Mouse (Mus musculus) left cerebral cortex, postnatal 14 days (tissue): ENCODE results near the gene Irf5. TPM values are rescaled to one million over a fixed set of nuclear protein-coding genes. Genes with fewer than 3 reads are reported as not detected.

Source experiments
- DNase-seq, 2 experiments: peaks; one replicate each; pipeline ENCODE4 v3.0.0; 2021 to 2022; ENCODE audit warnings: low spot score in 2 of 2, mixed read lengths in 1 of 2
- intact Hi-C: fragments of 180-260 bp; cut with DNase I; formaldehyde crosslinking; loops from one replicate; pipeline ENCODE4 v1.15.1; 2025
- total RNA-seq, 2 experiments: library from RNA; stranded (reverse); gene quantifications; 2 replicates each; pipeline ENCODE4 v1.2.3; 2021

Gene Irf5
- total RNA-seq, 2 experiments from 2014 or later = 3.6 to 4.9 TPM

DNA sequence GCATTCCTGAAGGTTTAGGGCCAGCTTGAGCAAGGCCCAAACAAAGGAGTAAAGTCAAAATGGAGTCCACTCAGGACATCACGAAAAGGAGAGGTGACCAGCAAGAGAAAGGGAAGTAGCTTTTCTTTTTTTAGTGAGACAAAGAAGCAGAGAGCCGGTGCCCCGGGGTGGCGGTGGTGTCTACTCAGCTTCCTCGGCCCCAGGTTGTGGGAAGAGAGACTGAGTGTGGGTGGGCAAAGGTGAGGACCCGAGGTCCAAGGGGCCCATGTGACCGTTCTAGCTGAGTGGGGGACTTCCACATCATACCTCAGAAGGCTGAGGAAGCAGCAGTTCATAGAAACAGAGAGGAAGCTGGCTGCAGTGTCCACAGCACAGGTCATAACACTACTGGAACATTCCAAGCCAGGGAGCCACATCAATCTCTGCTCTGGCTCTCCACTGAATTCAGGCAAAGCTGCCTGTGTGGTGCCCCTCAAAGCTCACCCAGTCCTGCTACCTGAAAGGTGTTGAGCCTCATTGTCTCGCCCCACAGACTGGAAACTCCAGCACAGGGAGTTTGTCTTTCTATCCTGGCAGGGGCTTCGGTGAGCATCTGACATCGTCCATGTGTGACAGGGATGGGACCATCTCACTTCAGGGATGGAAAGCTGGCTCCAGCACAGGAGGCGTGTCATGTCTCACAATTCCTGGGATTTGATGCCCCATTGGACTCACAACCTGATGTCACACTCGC lies 3.0 kb upstream of the Irf5 start:
- no peak for DNase-seq
- intact Hi-C loops = no loop called here

DNA sequence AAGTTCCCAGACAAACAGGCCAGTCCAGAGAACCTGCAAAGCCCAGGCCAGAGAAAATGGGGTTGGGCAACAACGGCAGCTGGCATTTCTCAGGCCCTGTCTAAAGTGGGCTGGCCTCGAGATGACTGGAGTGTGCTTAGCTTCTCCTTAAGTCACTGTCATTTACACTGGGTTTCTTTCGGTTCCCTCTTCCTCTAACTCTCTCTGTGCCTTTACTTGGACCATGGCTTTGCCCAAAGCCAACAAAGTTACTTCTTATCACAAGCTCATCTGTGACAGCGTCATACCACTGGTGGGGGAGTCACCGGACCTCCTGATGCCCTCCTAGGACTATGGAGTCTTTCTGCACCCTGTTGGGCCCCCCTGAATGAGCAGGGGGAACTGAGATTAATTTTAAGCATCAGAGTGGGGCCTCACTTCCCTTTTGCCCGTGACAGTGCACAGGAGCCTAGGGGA lies 2.4 kb upstream of the Irf5 start:
- DNase-seq = peak in 1 of 2 experiments; percentile 25
- intact Hi-C loops = no loop called here

DNA sequence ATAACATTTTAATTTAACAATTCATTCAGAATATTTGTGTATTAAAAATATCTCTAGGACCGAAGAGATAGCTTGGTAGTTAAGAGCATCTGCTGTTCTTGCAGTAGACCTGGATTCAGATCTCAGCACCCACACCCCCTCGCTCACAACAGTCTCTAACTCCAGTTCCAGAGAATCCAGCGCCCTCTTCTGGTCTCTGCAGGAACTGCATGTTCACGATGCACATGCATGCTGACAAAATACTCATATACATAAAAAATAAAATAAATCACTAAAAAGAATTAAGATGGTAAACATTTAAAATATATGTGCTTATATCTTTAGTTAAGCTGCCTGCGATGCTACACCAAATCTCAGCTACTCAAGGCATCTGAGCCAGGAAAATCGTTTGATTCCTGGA lies 1.2 kb upstream of the Irf5 start:
- DNase-seq = no peak
- intact Hi-C loops = no loop called here

DNA sequence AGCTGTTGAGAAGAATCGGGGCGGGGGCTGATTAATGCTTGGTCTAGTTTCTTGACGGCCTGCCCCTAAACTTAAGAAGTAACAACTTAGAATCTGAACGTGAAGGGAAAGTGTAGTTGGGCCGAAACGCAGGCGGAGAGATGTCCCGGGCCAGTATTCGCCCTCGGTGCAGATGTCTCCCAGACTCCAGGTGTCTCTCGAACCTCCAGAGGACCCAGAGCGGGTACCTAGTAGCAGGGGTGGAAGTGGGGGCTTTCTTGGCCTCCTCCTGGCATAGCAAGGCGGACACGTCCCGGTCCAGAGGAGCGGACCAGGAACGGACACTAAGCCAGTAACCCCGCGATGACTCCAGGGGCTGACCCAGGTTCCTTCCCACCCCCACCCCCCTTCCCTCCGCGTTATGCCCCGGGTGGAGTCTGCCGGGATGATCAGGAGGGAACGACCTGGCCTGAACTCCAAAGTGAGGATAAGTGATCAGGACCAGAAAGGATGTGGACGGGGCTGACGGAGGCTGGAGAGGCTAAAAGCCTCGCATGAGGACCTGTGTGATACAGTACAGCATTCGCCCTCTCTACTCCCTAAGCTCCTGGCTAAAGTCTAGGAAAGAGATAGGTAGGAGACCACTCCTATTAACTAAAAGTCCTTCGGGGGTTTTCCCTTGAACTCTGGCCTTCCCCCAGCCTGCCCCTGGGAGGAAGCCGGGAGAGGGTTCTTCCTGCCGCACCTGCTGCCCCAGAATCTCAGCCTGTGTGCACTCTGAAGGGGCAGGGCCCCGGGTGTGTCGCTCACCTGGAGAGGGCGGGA lies 1.1 kb downstream of the Irf5 start:
- no peak for DNase-seq
- intact Hi-C loops = no loop called here

DNA sequence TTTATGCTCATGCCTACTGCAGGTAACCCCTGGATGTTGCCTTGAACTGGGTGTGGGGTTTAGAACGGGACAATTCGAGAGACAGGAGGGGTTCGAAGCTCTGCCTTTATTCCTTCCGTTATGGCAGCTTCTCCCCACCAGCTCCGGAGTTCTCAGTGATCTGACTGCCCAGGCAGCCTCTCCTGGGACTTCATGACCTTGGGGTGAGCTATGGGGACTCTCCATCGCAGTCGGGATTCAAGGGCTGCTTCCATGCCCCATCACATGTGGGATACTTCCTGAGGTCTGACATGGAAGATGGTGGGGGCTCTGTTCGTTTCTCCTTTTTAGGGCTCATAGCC lies 1.7 kb downstream of the Irf5 start:
- intact Hi-C loops = no loop called here
- no peak for DNase-seq

DNA sequence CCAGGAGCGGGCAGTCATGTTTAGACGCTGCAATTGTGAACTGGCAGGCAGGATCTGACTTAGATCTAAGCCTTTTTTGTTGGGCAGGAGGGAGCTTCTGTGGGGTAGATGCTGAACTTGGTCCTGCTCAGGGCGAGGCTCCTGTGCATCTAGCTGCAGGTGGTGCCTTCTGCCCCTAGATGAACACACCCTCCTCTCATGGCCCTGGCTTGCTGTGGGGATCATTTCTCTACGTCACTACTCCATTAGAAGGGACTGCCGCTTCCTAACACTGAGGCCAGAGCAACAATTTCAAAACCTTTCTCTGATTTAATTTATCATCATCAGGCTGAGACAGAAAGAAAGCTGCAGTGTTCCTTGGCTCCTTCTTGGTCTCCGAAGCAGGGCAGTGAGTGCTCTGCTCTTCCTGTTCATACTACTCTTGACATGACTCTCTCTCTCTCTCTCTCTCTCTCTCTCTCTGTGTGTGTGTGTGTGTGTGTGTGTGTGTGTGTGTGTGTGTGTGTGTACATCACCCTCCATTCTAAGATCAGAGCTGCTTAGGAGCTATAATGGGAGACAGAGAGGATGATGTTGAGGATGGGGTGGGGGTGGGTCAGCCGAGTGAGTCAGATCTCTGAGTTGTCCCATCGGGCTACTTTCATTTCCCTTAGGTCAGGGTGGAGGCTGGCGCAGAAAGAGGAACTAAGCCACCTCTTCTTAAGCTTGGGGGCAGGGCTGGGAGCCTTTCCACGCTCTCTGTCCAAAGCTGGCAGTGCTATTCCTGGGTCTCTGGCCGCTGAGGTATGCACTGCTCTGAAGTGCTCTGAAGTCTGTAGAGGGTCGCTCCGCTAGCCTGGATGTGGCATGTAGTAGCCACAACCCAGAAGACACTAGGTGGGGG lies 2.4 kb downstream of the Irf5 start:
- intact Hi-C loops = no loop called here

DNA sequence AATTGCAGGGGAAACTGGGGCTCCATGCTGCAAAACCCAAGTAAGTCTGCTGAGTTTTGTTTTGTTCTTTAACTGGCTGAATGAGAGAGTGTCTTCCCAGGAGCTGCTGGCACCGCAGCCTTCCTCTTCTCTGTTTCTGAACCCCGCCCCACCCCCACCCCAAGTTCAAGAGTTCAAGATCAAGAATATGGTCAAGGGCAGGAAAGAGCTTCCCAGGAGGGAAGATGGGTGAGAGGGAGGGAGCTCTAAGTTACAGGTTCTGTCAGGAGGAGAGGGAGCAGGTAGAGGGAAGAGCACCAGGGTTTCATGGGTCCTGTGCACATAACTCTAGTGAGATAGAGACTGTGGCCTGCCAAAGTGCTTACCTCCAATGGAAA lies 3.0 kb downstream of the Irf5 start:
- no peak for DNase-seq
- intact Hi-C loops = no loop called here

More for the DNA sequence above, 2.4 kb downstream of the Irf5 start:
- DNase-seq = no peak

DNA sequence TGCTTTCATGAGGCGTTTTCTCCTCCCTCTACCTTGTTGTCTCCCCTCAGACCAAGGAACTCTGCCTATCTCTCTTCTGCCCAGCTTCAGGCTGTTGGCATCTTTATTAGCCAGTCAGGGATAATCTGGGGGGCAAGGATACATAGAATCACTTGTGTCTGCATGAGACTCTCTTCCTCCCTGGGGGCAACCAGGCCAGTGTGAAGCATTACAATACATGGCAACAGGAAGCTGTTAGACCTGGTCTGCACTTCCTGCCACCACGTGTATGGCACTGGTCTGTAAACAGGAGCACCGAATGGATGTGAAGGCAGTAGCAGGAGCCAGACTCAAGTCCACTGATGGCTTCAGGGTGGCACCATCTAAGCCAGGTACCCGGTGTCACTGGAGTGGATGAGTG lies 3.6 kb downstream of the Irf5 start:
- intact Hi-C loops = loop anchor here (10.0 kb wide), 1 partner anchor 135 kb away; the partner anchor contains the start of gene Ccdc136
- DNase-seq = no peak

DNA sequence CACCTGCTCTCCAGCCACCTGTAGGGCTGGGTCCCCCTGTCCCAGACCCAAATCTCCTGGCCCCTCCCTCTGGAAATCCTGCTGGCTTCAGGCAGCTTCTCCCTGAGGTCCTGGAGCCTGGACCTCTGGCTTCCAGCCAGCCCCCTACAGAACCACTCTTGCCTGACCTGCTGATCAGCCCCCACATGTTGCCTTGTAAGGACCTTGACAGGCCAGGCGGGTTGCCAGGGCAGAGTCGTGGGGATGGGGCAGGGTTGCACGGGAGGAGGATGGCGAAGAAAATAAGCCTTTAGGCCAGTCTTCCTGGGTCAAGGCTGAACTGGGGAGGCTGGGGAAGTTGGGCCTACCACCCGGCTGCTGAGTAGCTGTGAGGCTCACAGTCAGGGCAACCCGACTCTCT lies 8.9 kb downstream of the Irf5 start:
- intact Hi-C loops = loop anchor here (10.0 kb wide), 1 partner anchor 141 kb away; the partner anchor contains the start of gene Ccdc136
- DNase-seq = no peak

DNA sequence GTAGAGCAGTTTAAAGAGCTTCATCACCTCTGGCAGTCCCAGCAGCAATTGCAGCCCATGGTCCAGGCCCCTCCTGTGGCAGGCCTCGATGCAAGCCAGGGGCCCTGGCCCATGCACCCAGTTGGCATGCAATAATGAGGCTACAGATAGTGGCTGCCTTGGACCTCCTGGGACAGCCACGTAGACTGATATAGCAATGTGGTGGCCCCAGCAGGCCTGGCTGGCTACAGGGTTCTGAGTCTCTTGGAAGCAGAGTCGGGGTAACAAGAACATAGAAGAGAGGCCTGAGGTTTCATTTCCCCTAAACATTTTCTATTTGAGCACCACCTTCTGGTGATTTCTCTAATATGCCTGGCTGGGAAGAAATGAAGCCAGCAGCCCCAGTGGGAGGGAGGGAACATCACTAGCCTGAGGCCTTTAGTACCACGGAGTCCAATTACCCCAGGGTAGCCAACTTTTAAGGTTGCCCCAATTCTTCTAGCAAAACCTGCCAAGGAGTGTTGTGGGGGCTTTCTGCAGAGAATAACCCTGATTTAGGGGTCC lies 10.3 kb downstream of the Irf5 start:
- intact Hi-C loops = loop anchor here (10.0 kb wide), 1 partner anchor 142 kb away; the partner anchor contains the start of gene Ccdc136
- peak in 1 of 2 experiments; percentile 57 for DNase-seq

DNA sequence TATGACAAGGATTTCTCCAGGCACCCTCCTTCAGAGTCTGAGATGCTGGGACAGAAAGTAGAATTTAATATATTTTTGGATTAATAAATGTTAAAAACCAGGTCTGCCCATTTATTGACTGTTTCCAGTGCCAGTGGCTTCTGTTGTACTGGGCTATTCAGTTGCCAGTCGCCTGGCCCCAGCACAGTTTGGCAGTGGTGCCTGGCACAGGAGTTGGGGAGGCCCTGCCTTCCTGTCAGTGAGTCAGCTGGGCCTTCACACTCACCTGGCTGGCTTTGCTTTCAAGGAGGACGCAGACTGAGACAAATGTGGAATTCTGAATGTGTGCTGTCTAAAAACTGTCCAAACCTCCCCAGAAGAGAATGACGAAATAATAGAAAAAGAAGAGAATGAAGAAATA lies 10.8 kb downstream of the Irf5 start:
- intact Hi-C loops = loop anchor here (10.0 kb wide), 1 partner anchor 142 kb away; the partner anchor contains the start of gene Ccdc136
- DNase-seq = no peak

DNA sequence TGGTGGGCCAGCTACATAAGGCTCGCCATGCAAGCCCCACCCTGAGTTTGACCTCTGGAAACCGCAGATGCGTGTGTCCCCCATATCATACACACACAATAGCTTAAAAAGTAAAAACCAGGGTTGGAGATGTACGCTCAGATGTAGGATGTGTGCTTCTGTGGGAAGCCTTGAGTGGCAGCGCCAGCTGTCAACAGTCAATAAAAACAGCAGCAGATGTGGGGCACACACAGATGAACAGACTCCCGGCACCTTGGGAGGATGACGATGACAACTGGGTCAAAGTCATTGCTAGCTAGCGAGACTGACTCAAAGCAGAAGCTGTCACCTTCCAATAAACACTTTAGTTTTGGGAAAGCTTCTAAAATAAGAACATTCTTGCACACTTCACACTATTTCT lies 13.1 kb downstream of the Irf5 start:
- intact Hi-C loops = loop anchor here (10.0 kb wide), 1 partner anchor 145 kb away; the partner anchor contains the start of gene Ccdc136
- no peak for DNase-seq

DNA sequence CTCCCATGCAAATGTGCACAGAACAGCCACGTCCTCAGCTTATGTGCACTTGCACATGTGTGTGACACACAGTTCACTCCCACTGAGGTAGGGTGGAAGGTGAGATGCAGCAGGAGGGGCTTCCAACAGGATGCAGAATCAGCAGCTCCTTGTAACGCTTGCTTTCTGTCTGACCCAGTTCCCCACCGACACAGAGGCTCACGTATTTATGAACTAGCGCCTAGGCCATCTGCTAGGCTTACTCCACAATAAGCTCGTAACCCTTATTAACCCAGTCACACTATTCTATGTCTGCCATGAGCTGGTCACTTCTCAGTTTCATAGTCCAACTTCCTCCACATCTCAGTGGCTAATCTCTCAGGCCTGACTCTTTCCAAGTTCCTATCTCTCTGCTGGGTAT lies 13.8 kb downstream of the Irf5 start:
- intact Hi-C loops = no loop called here
- no peak for DNase-seq

DNA sequence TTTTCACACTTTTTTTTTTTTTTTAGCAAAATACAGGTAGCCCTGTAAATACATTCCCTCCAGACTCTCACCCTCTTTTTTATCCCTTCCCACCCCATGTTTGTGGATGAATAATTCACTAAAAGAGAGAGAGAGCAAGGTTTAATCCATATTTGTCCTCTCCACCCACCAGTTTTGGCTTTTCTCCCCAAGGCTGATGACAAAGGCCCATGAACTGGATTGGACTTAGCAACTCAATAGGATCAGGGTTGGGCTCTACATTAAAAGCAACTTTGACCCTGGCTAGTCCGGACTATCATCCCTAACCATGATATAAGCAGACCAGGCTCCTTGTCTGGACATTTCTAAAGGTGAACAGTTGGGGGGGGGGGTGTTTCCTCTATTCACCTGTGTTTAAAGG lies 14.5 kb downstream of the Irf5 start:
- intact Hi-C loops = no loop called here

DNA sequence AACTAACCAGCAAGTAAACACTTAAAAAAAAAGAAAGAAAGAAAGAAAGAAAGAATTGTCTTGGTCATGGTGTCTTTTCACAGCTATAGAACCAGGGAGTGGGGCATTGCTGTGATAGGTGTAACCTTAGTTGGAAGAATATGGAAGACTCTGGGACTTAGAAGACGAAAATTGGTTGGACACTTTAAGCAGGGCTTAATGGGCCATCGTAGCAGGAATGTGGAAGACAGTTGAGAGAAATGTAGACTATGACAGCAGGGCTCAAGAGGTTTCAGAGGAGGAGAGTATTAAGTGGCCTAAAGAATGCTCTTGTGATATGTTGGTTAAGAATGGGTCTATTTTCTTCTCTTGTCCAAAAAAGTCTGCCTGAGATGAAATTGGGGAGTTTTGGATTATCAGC lies 19.2 kb downstream of the Irf5 start:
- DNase-seq = no peak
- intact Hi-C loops = no loop called here

More for the DNA sequence above, 14.5 kb downstream of the Irf5 start:
- DNase-seq = no peak

DNA sequence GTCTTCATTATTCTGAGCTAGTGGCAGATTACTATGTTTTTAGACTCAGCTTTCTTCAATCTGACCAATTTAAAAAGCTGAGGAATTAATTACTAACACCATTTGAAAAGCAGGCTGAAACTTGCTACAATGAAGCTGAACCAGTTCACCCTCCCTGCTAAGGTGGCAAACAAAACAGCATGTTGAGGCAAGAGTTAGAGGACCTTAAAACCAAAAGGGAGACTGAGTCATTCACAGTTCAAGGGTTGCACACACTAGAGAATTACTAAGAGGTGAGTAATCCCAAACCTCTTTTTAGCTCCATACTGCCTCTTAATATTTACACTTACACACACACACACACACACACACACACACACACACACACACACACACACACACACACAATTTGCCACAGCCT lies 21.2 kb downstream of the Irf5 start:
- intact Hi-C loops = no loop called here

DNA sequence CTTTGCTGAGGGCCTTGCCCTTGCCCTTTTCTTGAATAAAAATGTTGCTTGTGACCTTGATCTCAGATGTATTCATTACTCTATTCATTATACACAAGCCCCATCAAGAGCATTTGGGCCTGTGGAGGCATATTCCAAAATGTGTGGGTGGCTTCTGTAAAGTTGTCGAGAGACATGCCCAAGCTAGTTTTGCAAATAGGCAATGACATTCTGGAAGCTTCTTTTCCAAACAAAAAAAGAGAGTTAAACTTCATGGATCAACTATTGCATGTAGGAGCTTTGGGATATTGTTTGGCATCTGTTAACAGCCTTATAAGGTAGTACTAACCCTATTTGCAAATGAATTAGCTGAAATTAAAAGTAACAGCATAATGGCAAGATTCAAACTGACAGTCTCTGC lies 21.7 kb downstream of the Irf5 start:
- no peak for DNase-seq
- intact Hi-C loops = no loop called here

More for the DNA sequence above, 21.2 kb downstream of the Irf5 start:
- no peak for DNase-seq

DNA sequence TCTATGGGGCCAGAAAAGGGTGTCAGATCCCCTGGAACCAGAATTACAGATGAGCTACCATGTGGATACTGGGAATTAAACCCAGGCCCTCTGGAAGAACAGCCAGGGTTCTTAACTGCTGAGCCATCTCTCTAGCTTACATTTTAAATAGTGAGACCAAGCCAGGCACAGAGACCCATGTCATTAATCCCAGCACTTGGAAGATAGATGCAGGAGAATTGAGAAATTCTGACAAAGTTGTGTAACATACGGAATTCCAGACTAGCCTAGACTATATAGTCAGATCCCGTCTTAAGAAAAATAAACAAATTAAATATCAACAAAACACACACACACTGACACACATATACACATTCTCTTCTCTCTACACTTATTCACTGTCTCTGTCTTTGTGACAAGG lies 26.1 kb downstream of the Irf5 start:
- DNase-seq = no peak
- intact Hi-C loops = no loop called here

DNA sequence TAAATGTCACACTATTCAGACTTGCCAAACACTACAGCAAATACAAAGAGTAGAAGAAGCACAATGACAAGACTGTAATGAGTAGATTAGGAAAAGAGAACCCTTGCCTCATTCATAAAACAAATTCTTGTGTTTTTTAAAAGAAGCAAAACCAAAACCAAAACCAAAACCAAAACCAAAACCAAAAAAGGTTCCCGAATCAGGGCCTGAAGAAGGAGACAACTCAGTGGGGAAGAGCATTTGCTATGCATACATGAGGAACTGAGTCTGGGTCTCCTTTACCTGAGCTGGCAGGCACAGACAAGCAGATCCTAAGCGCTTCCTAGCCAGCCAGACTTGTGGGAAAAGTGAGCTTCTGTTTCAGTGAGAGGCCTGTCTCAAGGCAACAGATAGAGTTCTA lies 30.7 kb downstream of the Irf5 start:
- intact Hi-C loops = no loop called here
- DNase-seq = no peak
